In the genomic region with DNA sequence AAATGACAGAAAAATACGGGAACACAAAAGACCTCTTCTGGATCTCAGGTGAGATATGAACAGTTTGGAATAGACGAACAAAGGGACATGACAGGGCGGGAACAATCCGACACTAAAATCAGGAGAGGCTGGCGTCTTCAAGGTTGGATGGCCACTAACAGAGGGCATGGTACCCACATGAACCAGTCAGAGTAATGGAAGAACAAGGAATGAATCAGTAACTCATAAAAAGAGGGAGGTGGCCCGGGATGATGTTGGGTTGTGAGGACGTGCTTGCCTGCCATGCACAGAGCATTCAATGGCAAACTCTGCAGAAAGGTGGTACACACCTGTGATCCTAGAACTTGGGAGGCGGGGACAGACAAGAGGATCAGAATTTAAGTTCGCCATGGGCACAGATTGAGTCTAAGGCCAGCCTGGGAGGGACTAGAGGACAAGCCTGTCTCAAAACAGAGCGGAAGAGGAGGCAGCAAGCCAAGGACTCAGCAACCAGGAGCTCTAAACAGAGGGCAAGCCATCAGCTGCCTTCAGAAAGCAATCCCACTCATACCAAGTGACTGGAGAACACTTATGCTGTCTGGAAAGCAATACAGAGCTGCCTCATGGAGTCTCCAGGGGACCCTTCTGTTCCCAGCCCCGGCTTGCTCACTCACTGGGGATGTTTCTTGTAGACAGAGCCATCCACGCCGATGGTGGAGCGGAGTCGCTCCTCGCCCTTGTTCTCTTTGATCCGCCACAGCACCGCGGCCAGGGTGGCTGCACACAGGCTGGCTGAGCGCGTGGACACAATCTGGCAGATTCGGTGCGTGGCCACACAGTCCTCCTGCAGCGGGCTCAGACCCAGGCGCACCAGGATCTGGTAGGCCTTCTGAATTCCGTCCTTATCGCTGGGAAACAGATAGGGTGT, we compare ENCODE assay signal across 31 mouse cellular contexts. TPM values are rescaled to one million over a fixed set of nuclear protein-coding genes. Genes with fewer than 3 reads are reported as not detected.
A peak's percentile ranks its signal among the peaks of the same experiment; 100 is the strongest.
DNase-seq lines count a peak whose midpoint lies in the region; ATAC-seq and TF ChIP-seq lines count a peak whose summit lies in the region.
"Had no signal": no experiment of that assay in that cellular context is flagged by ENCODE, and none has a peak within 500 bp of the region (broad histone marks: within the 10 kb centered on the region; RNA-seq: fewer than 3 reads in every experiment).

No protein-coding gene starts in this region.

- peak; percentile 33; the same call in 1 of the 2 replicates for ATAC-seq in kidney, embryonic 16.5 days (ENCODE audit: low FRiP score, low TSS enrichment)
- ATAC-seq: forebrain, embryonic 16.5 days; intestine, embryonic 15.5 days had no signal

- TF ChIP-seq POLR2A in brain, embryonic 14.5 days (IDR thresholded peaks at IDR 0.05; ENCODE audit: borderline replicate concordance, extremely low read depth, insufficient read depth, insufficient read length, poor library complexity, severe bottlenecking), result no peak

- no peak overlapping the region for H3K9ac ChIP-seq in kidney, embryonic 16.5 days (replicated peaks; ENCODE audit: low read length)
- H3K9ac ChIP-seq in ES-E14 (ENCODE audit: insufficient read depth, low read depth, low read length, poor library complexity, severe bottlenecking), result 0 out of 2 replicates have a peak overlapping the region, but pooled peaks have one; percentile 35
- H3K9ac ChIP-seq: embryonic facial prominence, embryonic 12.5 days; hindbrain, embryonic 12.5 days; intestine, embryonic 15.5 days; liver, embryonic 15.5 days; lung, embryonic 15.5 days; neural tube, embryonic 12.5 days had no signal

- no peak for TF ChIP-seq CTCF in brain, embryonic 14.5 days (IDR thresholded peaks at IDR 0.05; ENCODE audit: borderline replicate concordance, extremely low read depth, insufficient read depth, insufficient read length)

- in situ Hi-C loops in ES-E14 (cut with MboI; ENCODE audit: low sequenced_read_pairs in 2 of 2, unreplicated experiment in 2 of 2), result no loop called here

- 0 out of 2 replicates have a peak, but pooled peaks cover 3% of the 10 kb centered on the region for H3K4me1 ChIP-seq in kidney, embryonic 16.5 days (ENCODE audit: insufficient read depth, low read length)
- peaks cover 1 to 2% of the 10 kb centered on the region in 2 experiments; a peak in 2 of 4 replicates for H3K4me1 ChIP-seq in ES-E14 (ENCODE audit: control insufficient read depth in 2 of 2, insufficient read depth in 2 of 2, low read length in 2 of 2, poor library complexity in 1 of 2)
- H3K4me1 ChIP-seq: embryonic facial prominence, embryonic 12.5 days; forebrain, embryonic 10.5 days; hindbrain, embryonic 12.5 days; intestine, embryonic 15.5 days; midbrain, embryonic 10.5 days; neural tube, embryonic 12.5 days had no signal

- DNase-seq in kidney, postnatal 25 days, result no peak
- DNase-seq in left cerebral cortex, postnatal 4 days, result peak; percentile 42
- no peak for DNase-seq in left cerebral cortex, postnatal 14 days (ENCODE audit: low spot score in 2 of 2)
- no peak for DNase-seq in ES-E14 (ENCODE audit: low read depth, low spot score)
- peak; percentile 15 for DNase-seq in brain, embryonic 14.5 days (ENCODE audit: low read depth)
- DNase-seq: adrenal gland, postnatal 14 days; B cell, adult 2 months; cerebellum, adult 18-20 months; cerebellum, postnatal 36 days; gastrocnemius, adult 2 months; gastrocnemius, postnatal 36 days; heart, adult 18-20 months; heart, postnatal 36 days; kidney, adult 8-10 months; liver; right cerebral cortex, adult 18-20 months; thymus, postnatal 4 days had no signal

- H3K4me2 ChIP-seq in kidney, embryonic 16.5 days (replicated peaks; ENCODE audit: low read depth, low read length), result no peak overlapping the region; the same call in 1 of the 2 replicates
- H3K4me2 ChIP-seq: embryonic facial prominence, embryonic 12.5 days; heart, embryonic 11.5 days; hindbrain, embryonic 12.5 days; intestine, embryonic 15.5 days; liver, embryonic 15.5 days; lung, embryonic 15.5 days; neural tube, embryonic 12.5 days had no signal

- H3K27ac ChIP-seq in kidney, embryonic 16.5 days (ENCODE audit: low read length), result peak overlapping the region; percentile 63
- no peak overlapping the region for H3K27ac ChIP-seq in ES-E14 (ENCODE audit: insufficient read depth, low read depth, low read length, poor library complexity, severe bottlenecking)
- H3K27ac ChIP-seq: embryonic facial prominence, embryonic 12.5 days; forebrain, embryonic 10.5 days; gastrocnemius, adult 2 months; hindbrain, embryonic 12.5 days; intestine, embryonic 15.5 days; liver, embryonic 15.5 days; lung, embryonic 15.5 days; midbrain, embryonic 10.5 days; neural tube, embryonic 12.5 days; stomach, postnatal 0 days had no signal

- no peaks in the 10 kb centered on the region for H3K27me3 ChIP-seq in kidney, embryonic 16.5 days (ENCODE audit: insufficient read depth, low read length)
- H3K27me3 ChIP-seq: embryonic facial prominence, embryonic 12.5 days; hindbrain, embryonic 12.5 days; intestine, embryonic 15.5 days; liver, embryonic 15.5 days; lung, embryonic 15.5 days; neural tube, embryonic 12.5 days had no signal

- no peaks in the 10 kb centered on the region for H3K9me3 ChIP-seq in kidney, embryonic 16.5 days (ENCODE audit: low read length)
- no peaks in the 10 kb centered on the region for H3K9me3 ChIP-seq in ES-E14 (ENCODE audit: control insufficient read depth, insufficient read depth, low read depth, low read length)
- H3K9me3 ChIP-seq: embryonic facial prominence, embryonic 12.5 days; forebrain, embryonic 10.5 days; G1E; hindbrain, embryonic 12.5 days; intestine, embryonic 15.5 days; liver, embryonic 15.5 days; lung, embryonic 15.5 days; midbrain, embryonic 10.5 days; neural tube, embryonic 12.5 days had no signal

- no peak overlapping the region for H3K4me3 ChIP-seq in kidney, embryonic 16.5 days (ENCODE audit: low read length)
- no peak overlapping the region for H3K4me3 ChIP-seq in ES-E14 (ENCODE audit: insufficient read depth in 1 of 2, low read depth in 1 of 2, low read length in 2 of 2, poor library complexity in 1 of 2, severe bottlenecking in 1 of 2)
- H3K4me3 ChIP-seq: embryonic facial prominence, embryonic 12.5 days; forebrain, embryonic 10.5 days; gastrocnemius, adult 2 months; hindbrain, embryonic 12.5 days; intestine, embryonic 15.5 days; liver, embryonic 15.5 days; lung, embryonic 15.5 days; midbrain, embryonic 10.5 days; myocyte; neural tube, embryonic 12.5 days had no signal

- 91% methylated on average over 27 of the region's 27 CpGs for WGBS in kidney, embryonic 16.5 days

- intact Hi-C loops in left cerebral cortex, postnatal 4 days (cut with DNase I), result loop anchor here (10.0 kb wide), 1 partner anchor 763 kb away; no protein-coding TSS in a partner anchor
- intact Hi-C loops in left cerebral cortex, postnatal 14 days (cut with DNase I), result no loop called here

- peaks cover 20% of the 10 kb centered on the region; the same call in 1 of the 2 replicates for H3K36me3 ChIP-seq in kidney, embryonic 16.5 days (ENCODE audit: insufficient read depth, low read length)
- H3K36me3 ChIP-seq in ES-E14 (ENCODE audit: control insufficient read depth, insufficient read depth, low read length, poor library complexity, severe bottlenecking), result peaks cover 55% of the 10 kb centered on the region

TF ChIP-seq in ES-E14, 5 proteins besides CTCF, POLR2A, EP300 and RAD21:
- TF ChIP-seq ZC3H11A (IDR thresholded peaks at IDR 0.05; ENCODE audit: borderline replicate concordance, low read depth, low read length) (no peak), MAFK (IDR thresholded peaks at IDR 0.05; ENCODE audit: insufficient read depth, low read depth, low read length) (no peak), HCFC1 (IDR thresholded peaks at IDR 0.05; ENCODE audit: borderline replicate concordance, insufficient read depth, low read length) (no peak), CHD2 (IDR thresholded peaks at IDR 0.05; ENCODE audit: low read depth, low read length) (no peak), ZNF384 (IDR thresholded peaks at IDR 0.05; ENCODE audit: low read depth, low read length) (no peak)

RNA-seq across cellular contexts. Expression of gene Pole4, which starts 32.7 kb away (rescaled TPM):
- polyA plus RNA-seq in kidney, embryonic 16.5 days (2015; fragmentation: Nextera tagmentation; extraction: Ambion mirVana), result 103 TPM in 2 replicates
- total RNA-seq in left cerebral cortex, postnatal 4 days (2021), result 10 to 100 TPM; 69.8 to 70.3 TPM
- 10 to 100 TPM; 31.9 to 34.2 TPM for total RNA-seq in left cerebral cortex, postnatal 14 days (2021)
- 83.0 and 103 TPM in 2 replicates for total RNA-seq in ES-E14 (2012; rRNA removed)
- 46.6 and 52.4 TPM in 2 replicates for polyA plus RNA-seq in brain, embryonic 14.5 days (2012; rRNA removed)

RNA-seq across cellular contexts. Expression of gene Hk2, which starts 36.4 kb away (rescaled TPM):
- polyA plus RNA-seq in kidney, embryonic 16.5 days (2015; fragmentation: Nextera tagmentation; extraction: Ambion mirVana), result 16.2 and 16.3 TPM in 2 replicates
- 1 to 10 TPM; 2.4 to 3.4 TPM for total RNA-seq in left cerebral cortex, postnatal 4 days (2021)
- 1 to 10 TPM; 3.7 TPM for total RNA-seq in left cerebral cortex, postnatal 14 days (2021)
- 155 and 204 TPM in 2 replicates for total RNA-seq in ES-E14 (2012; rRNA removed)
- polyA plus RNA-seq in brain, embryonic 14.5 days (2012; rRNA removed), result 3.6 and 4.7 TPM in 2 replicates

Comparison
In these comparisons a context has a peak if more than half of its experiments do, and no peak if none do; other contexts are left out.
1. DNase-seq: peak in left cerebral cortex, postnatal 4 days (single experiment) and brain, embryonic 14.5 days (single experiment); none in kidney, postnatal 25 days (0 of 2), left cerebral cortex, postnatal 14 days (0 of 2) and ES-E14 (single experiment).
2. RNA of gene Hk2, which starts 36.4 kb away (total RNA-seq): 155 to 204 TPM in ES-E14; 3.7 TPM in left cerebral cortex, postnatal 14 days and 2.4 to 3.4 TPM in left cerebral cortex, postnatal 4 days; every median in the first group is over 10 times any median in the second.